Mouse (Mus musculus) forebrain, embryonic 12.5 days (tissue): ENCODE results near the gene Krtcap2. TPM values are rescaled to one million over a fixed set of nuclear protein-coding genes. Genes with fewer than 3 reads are reported as not detected.

Experiments
- ATAC-seq: fragments of 200-750 bp; cut with Nextera tagmentation; 2 replicates; pipeline ENCODE4 v1.8.0; 2017; ENCODE audit warnings: moderate TSS enrichment; ENCODE audit not compliant: low FRiP score
- H3K27ac ChIP-seq: fragments of 300-500 bp; sonication (generic); 2 replicates; pipeline ENCODE4 v1.5.1; 2016; ENCODE audit warnings: mild to moderate bottlenecking
- H3K27me3 ChIP-seq: fragments of 300-500 bp; sonication (generic); 2 replicates; pipeline ENCODE4 v1.6.1; 2016; ENCODE audit warnings: mild to moderate bottlenecking
- H3K36me3 ChIP-seq: fragments of 300-500 bp; sonication (generic); replicated peaks from 2 replicates; pipeline ENCODE4 v1.6.1; 2016; ENCODE audit warnings: mild to moderate bottlenecking
- H3K4me1 ChIP-seq: fragments of 300-500 bp; sonication (generic); 2 replicates; pipeline ENCODE4 v1.6.1; 2016
- H3K4me2 ChIP-seq: fragments of 300-500 bp; sonication (generic); 2 replicates; pipeline ENCODE4 v1.6.1; 2016; ENCODE audit warnings: mild to moderate bottlenecking, moderate library complexity
- H3K4me3 ChIP-seq: fragments of 300-500 bp; sonication (generic); replicated peaks from 2 replicates; pipeline ENCODE4 v1.5.1; 2016; ENCODE audit warnings: mild to moderate bottlenecking
- H3K9ac ChIP-seq: fragments of 300-500 bp; sonication (generic); 2 replicates; pipeline ENCODE4 v1.6.1; 2016; ENCODE audit warnings: mild to moderate bottlenecking
- H3K9me3 ChIP-seq: fragments of 300-500 bp; sonication (generic); 2 replicates; pipeline ENCODE4 v1.6.1; 2016
- WGBS: fragments of 180-500 bp; shearing (Covaris S2); methylation state at CpG from one replicate; pipeline ENCODE4 v1.1.7; 2016; 5-methylcytosine and 5-hydroxymethylcytosine counted together
- polyA plus RNA-seq: library from polyadenylated mRNA; unstranded; fragments of >200 nt; fragmentation: Nextera tagmentation; extraction: Ambion mirVana; gene quantifications from 2 replicates; pipeline ENCODE4 v1.2.1, GENCODE M21; 2016

The Krtcap2 gene
- polyA plus RNA-seq, 1 experiment from 2014 or later: 252 TPM

GRCm38 (mm10) chr3:89242331-89242895, 3.4 kb upstream of the Krtcap2 start:
- Histone ChIP-seq H3K4me1 (peaks cover 42% of the 10 kb centered on the region), H3K27me3 (no peaks in the 10 kb centered on the region), H3K4me3 (no peak overlapping the region), H3K9me3 (no peaks in the 10 kb centered on the region), H3K4me2 (no peak overlapping the region), H3K36me3 (peaks cover 45% of the 10 kb centered on the region), H3K9ac (no peak overlapping the region; the same call in 1 of the 2 replicates), H3K27ac (no peak overlapping the region)
- ATAC-seq: no peak
- 73% methylated on average over 9 of the region's 9 CpGs for WGBS

- H3K4me3 ChIP-seq: peak overlapping the region; percentile 67
- ATAC-seq: no peak; the same call in 1 of the 2 replicates
- H3K27me3 ChIP-seq: no peaks in the 10 kb centered on the region
- H3K4me1 ChIP-seq: peaks cover 50% of the 10 kb centered on the region
- no peaks in the 10 kb centered on the region for H3K9me3 ChIP-seq
- peak overlapping the region; percentile 67 for H3K9ac ChIP-seq
- peak overlapping the region; percentile 91 for H3K4me2 ChIP-seq
- 11% methylated on average over 14 of the region's 14 CpGs for WGBS
- H3K36me3 ChIP-seq: peaks cover 39% of the 10 kb centered on the region
- peak overlapping the region; percentile 89 for H3K27ac ChIP-seq
Observed at GRCm38 (mm10) chr3:89243609-89244008, 2.2 kb upstream of the Krtcap2 start.

DNA sequence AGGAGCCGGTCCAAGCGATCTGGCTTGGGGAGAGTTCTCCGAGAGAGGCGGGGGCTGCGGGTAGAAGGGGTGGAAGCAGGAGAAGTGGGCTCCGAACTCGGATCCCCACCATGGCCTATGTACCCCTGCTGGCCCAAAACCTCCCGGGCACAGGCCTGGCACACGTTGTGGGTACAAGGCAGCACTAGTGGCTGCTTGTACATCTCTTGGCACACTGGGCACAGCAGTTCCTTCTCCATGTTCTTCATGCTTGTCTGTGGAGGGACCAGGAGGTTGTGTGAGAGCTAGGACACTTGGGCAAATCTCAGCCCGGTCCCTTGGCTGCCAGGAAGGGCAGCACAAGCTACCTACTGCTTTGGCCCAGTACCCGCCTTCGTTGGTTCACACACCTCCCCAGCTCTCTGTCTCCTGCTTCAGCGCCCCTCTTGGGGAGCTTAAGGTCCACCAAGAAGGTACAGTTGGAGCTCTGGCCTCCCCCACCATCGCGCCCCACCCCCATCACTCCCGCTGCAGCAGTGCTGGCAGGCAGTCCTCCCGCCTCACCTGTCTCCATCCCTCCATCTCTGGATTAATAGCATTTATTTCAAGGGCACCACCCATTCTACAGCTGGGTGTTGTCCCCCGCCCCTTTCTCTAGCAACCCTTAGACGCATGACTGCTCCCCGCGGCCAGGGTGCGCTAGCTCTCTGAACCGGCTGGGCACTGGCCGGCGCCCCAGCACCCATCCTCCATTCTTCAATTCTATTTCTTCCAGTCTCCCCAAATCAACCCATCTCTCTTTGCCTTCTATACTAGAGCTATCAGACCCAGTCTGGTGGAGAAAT, 1.4 kb upstream of the Krtcap2 start:
- Histone ChIP-seq H3K4me2 (peak overlapping the region; percentile 91), H3K9me3 (no peaks in the 10 kb centered on the region), H3K36me3 (peaks cover 37% of the 10 kb centered on the region), H3K4me1 (peaks cover 50% of the 10 kb centered on the region), H3K4me3 (peak overlapping the region; percentile 67), H3K27ac (peak overlapping the region; percentile 89), H3K27me3 (no peaks in the 10 kb centered on the region), H3K9ac (peak overlapping the region; percentile 67)
- WGBS: 14% methylated on average over 25 of the region's 25 CpGs
- ATAC-seq: peak; percentile 12

- peaks cover 50% of the 10 kb centered on the region for H3K4me1 ChIP-seq
- H3K27me3 ChIP-seq: no peaks in the 10 kb centered on the region
- peak overlapping the region; percentile 67 for H3K4me3 ChIP-seq
- H3K4me2 ChIP-seq: peak overlapping the region; percentile 91
- peak overlapping the region; percentile 89 for H3K27ac ChIP-seq
- H3K9ac ChIP-seq: peak overlapping the region; percentile 67
- WGBS: 0% methylated on average over 24 of the region's 26 CpGs
- peak; percentile 71 for ATAC-seq
- no peaks in the 10 kb centered on the region for H3K9me3 ChIP-seq
- peaks cover 38% of the 10 kb centered on the region for H3K36me3 ChIP-seq
Observed at GRCm38 (mm10) chr3:89244982-89245687, 631 bp upstream of the Krtcap2 start.

- peak; percentile 72 for ATAC-seq
- Histone ChIP-seq H3K27me3 (peaks cover 11% of the 10 kb centered on the region; the same call in 1 of the 2 replicates), H3K4me3 (peak within 1 kb of the TSS; percentile 67), H3K4me2 (peak within 1 kb of the TSS; percentile 91), H3K27ac (peak within 1 kb of the TSS; percentile 89), H3K9me3 (no peaks in the 10 kb centered on the region), H3K36me3 (peaks cover 26% of the 10 kb centered on the region), H3K9ac (peak within 1 kb of the TSS; percentile 78), H3K4me1 (peaks cover 62% of the 10 kb centered on the region)
- 1% methylated on average over 42 of the region's 42 CpGs for WGBS
Observed at GRCm38 (mm10) chr3:89246261-89247100, 715 bp downstream of the Krtcap2 start, which contains the start of gene Trim46. Gene Trim46, minus strand, starts transcription at chr3:89246309.

- H3K4me1 ChIP-seq: peaks cover 64% of the 10 kb centered on the region
- peak overlapping the region; percentile 91 for H3K4me2 ChIP-seq
- peaks cover 20% of the 10 kb centered on the region; the same call in 1 of the 2 replicates for H3K27me3 ChIP-seq
- peak overlapping the region; percentile 78 for H3K9ac ChIP-seq
- peaks cover 16% of the 10 kb centered on the region for H3K36me3 ChIP-seq
- WGBS: 91% methylated on average over 4 of the region's 4 CpGs
- no peaks in the 10 kb centered on the region for H3K9me3 ChIP-seq
- peak overlapping the region; percentile 67 for H3K4me3 ChIP-seq
- no peak for ATAC-seq
- no peak overlapping the region for H3K27ac ChIP-seq
Observed at GRCm38 (mm10) chr3:89247466-89247865, 1.7 kb downstream of the Krtcap2 start.

GRCm38 (mm10) chr3:89250435-89251040, 4.8 kb downstream of the Krtcap2 start:
- no peak overlapping the region for H3K4me3 ChIP-seq
- WGBS: 18% methylated on average over 7 of the region's 7 CpGs
- no peak overlapping the region for H3K27ac ChIP-seq
- peaks cover 16% of the 10 kb centered on the region for H3K36me3 ChIP-seq
- H3K9ac ChIP-seq: no peak overlapping the region
- H3K27me3 ChIP-seq: peaks cover 20% of the 10 kb centered on the region; the same call in 1 of the 2 replicates
- peaks cover 36% of the 10 kb centered on the region for H3K4me1 ChIP-seq
- no peak overlapping the region for H3K4me2 ChIP-seq
- H3K9me3 ChIP-seq: no peaks in the 10 kb centered on the region
- ATAC-seq: no peak

GRCm38 (mm10) chr3:89251365-89251895, 5.7 kb downstream of the Krtcap2 start:
- WGBS: 9% methylated on average over 17 of the region's 17 CpGs
- ATAC-seq: no peak
- Histone ChIP-seq H3K4me2 (no peak overlapping the region), H3K27me3 (peaks cover 20% of the 10 kb centered on the region; the same call in 1 of the 2 replicates), H3K9ac (no peak overlapping the region; the same call in 1 of the 2 replicates), H3K9me3 (no peaks in the 10 kb centered on the region), H3K4me1 (peaks cover 30% of the 10 kb centered on the region), H3K27ac (no peak overlapping the region), H3K4me3 (no peak overlapping the region), H3K36me3 (peaks cover 16% of the 10 kb centered on the region)

GRCm38 (mm10) chr3:89254994-89255393, 9.2 kb downstream of the Krtcap2 start:
- 92% methylated on average over 5 of the region's 5 CpGs for WGBS
- H3K9me3 ChIP-seq: no peaks in the 10 kb centered on the region
- H3K4me1 ChIP-seq: peaks cover 14% of the 10 kb centered on the region
- H3K9ac ChIP-seq: no peak overlapping the region
- H3K4me3 ChIP-seq: no peak overlapping the region
- H3K36me3 ChIP-seq: no peaks in the 10 kb centered on the region
- H3K27me3 ChIP-seq: peaks cover 24% of the 10 kb centered on the region
- no peak for ATAC-seq
- H3K4me2 ChIP-seq: no peak overlapping the region
- no peak overlapping the region for H3K27ac ChIP-seq

DNA sequence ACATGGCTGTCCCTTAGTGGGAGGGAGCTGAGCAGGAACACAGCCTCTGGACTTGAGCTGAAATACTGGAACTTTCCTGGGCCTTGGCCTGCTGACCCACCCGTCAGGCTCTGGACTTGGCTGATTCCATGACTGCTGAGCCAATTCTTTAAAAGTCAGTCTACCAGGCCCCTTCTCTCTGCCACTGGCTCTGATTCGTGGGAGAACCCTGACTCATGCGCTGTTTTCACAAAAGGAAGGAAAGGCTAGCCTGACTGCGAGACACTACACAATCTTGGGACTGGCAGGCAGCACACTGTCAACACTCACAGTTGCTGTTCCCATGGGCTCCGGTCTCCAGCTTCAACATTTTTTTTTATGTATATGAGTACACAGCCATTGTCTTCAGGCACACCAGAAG, 10.4 kb downstream of the Krtcap2 start:
- ATAC-seq: no peak
- 78% methylated on average over 5 of the region's 5 CpGs for WGBS

DNA sequence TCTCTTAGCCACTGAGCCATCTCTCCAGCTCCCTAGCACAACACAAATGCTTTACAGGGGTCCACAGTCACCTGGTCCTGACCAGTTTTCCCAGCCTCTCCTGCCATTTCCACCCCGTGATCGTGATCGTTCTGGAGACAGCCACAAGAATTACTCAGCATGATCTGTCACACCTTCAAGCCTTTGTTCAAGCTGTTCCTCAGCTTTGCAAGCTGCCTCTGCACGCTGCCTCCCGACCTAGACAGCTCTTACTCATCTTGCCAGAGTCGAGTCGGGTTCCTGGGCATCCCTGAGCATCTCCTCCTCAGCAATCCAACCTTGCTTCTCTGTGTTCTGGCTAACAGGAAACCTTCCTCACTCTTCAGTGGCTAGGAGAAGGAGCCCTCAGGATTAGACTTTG, 13.3 kb downstream of the Krtcap2 start, which contains the start of gene Dpm3:
Gene Dpm3, plus strand, starts transcription at position 283 of the 400 bp plus-strand sequence.
- H3K4me3 ChIP-seq: no peak within 1 kb of the TSS
- H3K27me3 ChIP-seq: peaks cover 5% of the 10 kb centered on the region; the same call in 1 of the 2 replicates
- 63% methylated on average over 7 of the region's 7 CpGs for WGBS
- H3K9me3 ChIP-seq: no peaks in the 10 kb centered on the region
- no peak within 1 kb of the TSS for H3K9ac ChIP-seq
- no peak for ATAC-seq
- no peak within 1 kb of the TSS for H3K27ac ChIP-seq
- H3K4me1 ChIP-seq: no peaks in the 10 kb centered on the region
- H3K36me3 ChIP-seq: no peaks in the 10 kb centered on the region
- no peak within 1 kb of the TSS for H3K4me2 ChIP-seq

More for the DNA sequence above, 10.4 kb downstream of the Krtcap2 start:
- peaks cover 5% of the 10 kb centered on the region for H3K4me1 ChIP-seq
- no peak overlapping the region for H3K4me2 ChIP-seq
- no peak overlapping the region for H3K27ac ChIP-seq
- H3K9me3 ChIP-seq: no peaks in the 10 kb centered on the region
- peaks cover 17% of the 10 kb centered on the region for H3K27me3 ChIP-seq
- H3K9ac ChIP-seq: no peak overlapping the region
- no peak overlapping the region for H3K4me3 ChIP-seq
- H3K36me3 ChIP-seq: no peaks in the 10 kb centered on the region
